Mouse (Mus musculus): ENCODE data around the gene Wapl. TPM values are rescaled to one million over a fixed set of nuclear protein-coding genes. Genes with fewer than 3 reads are reported as not detected.

Wapl gene
- polyA plus RNA-seq, 1 experiment from 2014 or later = 16.8 TPM

GRCm38 (mm10) chr14:34680815-34681214 lies 7.1 kb downstream of the Wapl start:
- Histone ChIP-seq H3K4me1 (replicated peaks; ENCODE audit: control insufficient read depth, insufficient read depth, low read length) (no peaks in the 10 kb centered on the region; the same call in 1 of the 2 replicates), H3K9me3 (ENCODE audit: control insufficient read depth, low read length) (no peaks in the 10 kb centered on the region), H3K4me3 (replicated peaks; ENCODE audit: low read length) (no peak overlapping the region), H3K27ac (no peak overlapping the region), H3K9ac (no peak overlapping the region), H3K36me3 (replicated peaks; ENCODE audit: control insufficient read depth, insufficient read depth) (peaks cover 12% of the 10 kb centered on the region), H3K27me3 (ENCODE audit: control insufficient read depth, insufficient read depth, low read length) (no peaks in the 10 kb centered on the region), H3K4me2 (replicated peaks) (no peak overlapping the region)
- DNase-seq (ENCODE audit: low spot score) (no peak), ATAC-seq (ENCODE audit: low FRiP score) (no peak)
- WGBS = 66% methylated on average over 2 of the region's 2 CpGs

DNA sequence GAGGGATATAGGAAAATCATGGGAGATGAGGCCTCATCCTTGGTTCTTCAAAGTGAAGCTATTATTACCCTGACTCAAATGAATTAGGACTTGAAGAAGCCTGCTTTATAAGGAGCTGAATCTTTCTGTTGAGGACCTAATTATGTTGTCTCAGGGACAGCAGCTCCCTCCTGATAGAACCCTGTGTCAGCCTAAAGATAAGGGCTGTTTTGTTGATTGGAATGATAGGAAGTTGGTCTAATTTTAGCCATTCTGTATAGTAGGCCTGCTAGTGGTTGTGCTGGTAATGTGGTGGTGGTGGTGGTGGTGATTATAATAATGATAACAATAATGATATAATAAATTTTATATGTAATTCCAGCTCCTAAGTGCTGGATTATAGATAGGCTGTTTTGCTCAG lies 11.3 kb downstream of the Wapl start:
- H3K4me2 ChIP-seq (replicated peaks) = no peak overlapping the region
- H3K4me3 ChIP-seq (replicated peaks; ENCODE audit: low read length) = no peak overlapping the region
- H3K27ac ChIP-seq = no peak overlapping the region
- peaks cover 7% of the 10 kb centered on the region; the same call in 1 of the 2 replicates for H3K36me3 ChIP-seq (replicated peaks; ENCODE audit: control insufficient read depth, insufficient read depth)
- DNase-seq (ENCODE audit: low spot score) = no peak
- no peak for ATAC-seq (ENCODE audit: low FRiP score)
- H3K4me1 ChIP-seq (replicated peaks; ENCODE audit: control insufficient read depth, insufficient read depth, low read length) = no peaks in the 10 kb centered on the region
- H3K27me3 ChIP-seq (ENCODE audit: control insufficient read depth, insufficient read depth, low read length) = no peaks in the 10 kb centered on the region
- H3K9ac ChIP-seq = no peak overlapping the region
- H3K9me3 ChIP-seq (ENCODE audit: control insufficient read depth, low read length) = no peaks in the 10 kb centered on the region

- H3K36me3 ChIP-seq (replicated peaks; ENCODE audit: control insufficient read depth, insufficient read depth) = peaks cover 41% of the 10 kb centered on the region
- H3K4me2 ChIP-seq (replicated peaks) = no peak overlapping the region
- H3K9ac ChIP-seq = no peak overlapping the region
- no peak for ATAC-seq (ENCODE audit: low FRiP score)
- no peak for DNase-seq (ENCODE audit: low spot score)
- WGBS = 96% methylated on average over 4 of the region's 4 CpGs
- H3K27ac ChIP-seq = no peak overlapping the region
- no peaks in the 10 kb centered on the region for H3K4me1 ChIP-seq (replicated peaks; ENCODE audit: control insufficient read depth, insufficient read depth, low read length)
- no peaks in the 10 kb centered on the region for H3K9me3 ChIP-seq (ENCODE audit: control insufficient read depth, low read length)
- H3K4me3 ChIP-seq (replicated peaks; ENCODE audit: low read length) = no peak overlapping the region
- H3K27me3 ChIP-seq (ENCODE audit: control insufficient read depth, insufficient read depth, low read length) = no peaks in the 10 kb centered on the region
Measured at GRCm38 (mm10) chr14:34693970-34694369, 20.2 kb downstream of the Wapl start.

DNA sequence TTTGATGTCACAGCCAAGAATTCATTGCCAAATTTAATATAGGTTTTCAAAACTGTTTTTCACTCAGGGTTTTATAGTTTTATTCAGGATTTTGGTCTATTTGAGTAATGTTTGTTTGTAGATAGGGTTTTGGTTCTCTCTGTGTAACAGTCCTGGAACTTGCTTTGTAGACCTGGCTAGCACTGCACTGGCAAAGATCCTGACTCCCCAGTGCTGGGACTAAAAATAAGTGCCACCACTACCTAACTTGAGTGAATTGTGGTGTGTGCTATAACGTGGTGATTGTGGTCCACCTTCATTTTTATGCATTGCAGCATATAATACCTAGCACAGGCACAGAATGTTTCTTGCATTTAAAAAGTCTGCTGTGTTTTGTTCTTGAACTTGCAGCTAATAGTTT lies 23.6 kb downstream of the Wapl start:
- no peak overlapping the region for H3K27ac ChIP-seq
- no peak overlapping the region for H3K9ac ChIP-seq
- H3K27me3 ChIP-seq (ENCODE audit: control insufficient read depth, insufficient read depth, low read length) = no peaks in the 10 kb centered on the region
- no peak overlapping the region for H3K4me3 ChIP-seq (replicated peaks; ENCODE audit: low read length)
- no peak for DNase-seq (ENCODE audit: low spot score)
- WGBS = 86% methylated on average over 1 of the region's 1 CpGs
- H3K36me3 ChIP-seq (replicated peaks; ENCODE audit: control insufficient read depth, insufficient read depth) = peaks cover 32% of the 10 kb centered on the region
- H3K4me2 ChIP-seq (replicated peaks) = no peak overlapping the region
- no peaks in the 10 kb centered on the region for H3K9me3 ChIP-seq (ENCODE audit: control insufficient read depth, low read length)
- no peaks in the 10 kb centered on the region for H3K4me1 ChIP-seq (replicated peaks; ENCODE audit: control insufficient read depth, insufficient read depth, low read length)
- ATAC-seq (ENCODE audit: low FRiP score) = no peak

DNA sequence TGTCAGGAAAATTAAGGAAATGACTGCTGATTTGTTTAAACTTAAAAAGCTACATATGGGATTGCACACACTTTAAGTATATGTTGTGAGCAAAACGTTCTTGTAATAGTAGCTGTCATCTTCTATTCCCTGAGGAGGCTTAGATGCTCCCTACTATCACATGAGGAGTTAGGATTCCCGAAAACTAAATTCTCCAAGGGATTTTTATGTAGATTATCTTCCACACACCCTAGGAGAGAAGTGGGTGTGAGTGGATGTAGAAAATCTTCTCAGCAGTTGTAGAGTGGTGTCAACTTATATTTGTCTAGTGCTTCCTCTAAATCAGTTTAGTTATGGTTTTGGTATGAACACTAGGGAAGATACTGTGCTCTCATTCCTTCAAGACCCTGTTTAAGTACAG lies 36.5 kb downstream of the Wapl start:
- H3K9me3 ChIP-seq (ENCODE audit: control insufficient read depth, low read length) = no peaks in the 10 kb centered on the region
- H3K27me3 ChIP-seq (ENCODE audit: control insufficient read depth, insufficient read depth, low read length) = no peaks in the 10 kb centered on the region
- no peak overlapping the region for H3K27ac ChIP-seq
- no peak overlapping the region for H3K9ac ChIP-seq
- H3K36me3 ChIP-seq (replicated peaks; ENCODE audit: control insufficient read depth, insufficient read depth) = peaks cover 5% of the 10 kb centered on the region
- H3K4me3 ChIP-seq (replicated peaks; ENCODE audit: low read length) = no peak overlapping the region
- H3K4me1 ChIP-seq (replicated peaks; ENCODE audit: control insufficient read depth, insufficient read depth, low read length) = no peaks in the 10 kb centered on the region
- H3K4me2 ChIP-seq (replicated peaks) = no peak overlapping the region
- 94% methylated on average over 2 of the region's 2 CpGs for WGBS
- ATAC-seq (ENCODE audit: low FRiP score) (no peak), DNase-seq (ENCODE audit: low spot score) (no peak)

DNA sequence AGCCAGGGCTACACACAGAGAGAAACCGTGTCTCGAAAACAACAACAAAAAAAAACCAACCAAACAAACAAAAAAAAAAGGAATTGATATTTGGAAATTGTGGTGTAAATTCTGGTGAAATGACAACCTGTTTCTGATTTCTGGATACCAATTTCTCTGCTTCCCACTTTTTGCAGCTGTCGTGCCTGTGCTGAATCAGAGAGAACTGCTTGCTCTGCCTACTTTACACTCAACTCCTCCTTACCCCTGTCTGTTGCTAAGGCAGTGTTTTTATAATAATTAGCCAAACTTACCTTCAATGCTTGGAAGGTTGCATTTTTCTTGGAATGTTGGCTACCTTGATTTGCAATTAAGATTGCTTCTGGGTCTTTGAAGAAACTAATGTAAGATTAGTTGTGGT lies 38.3 kb downstream of the Wapl start:
- 88% methylated on average over 3 of the region's 3 CpGs for WGBS
- DNase-seq (ENCODE audit: low spot score) (no peak), ATAC-seq (ENCODE audit: low FRiP score) (no peak)
- peaks cover 5% of the 10 kb centered on the region for H3K36me3 ChIP-seq (replicated peaks; ENCODE audit: control insufficient read depth, insufficient read depth)
- H3K9ac ChIP-seq = no peak overlapping the region
- H3K27me3 ChIP-seq (ENCODE audit: control insufficient read depth, insufficient read depth, low read length) = no peaks in the 10 kb centered on the region
- H3K4me3 ChIP-seq (replicated peaks; ENCODE audit: low read length) = no peak overlapping the region
- H3K9me3 ChIP-seq (ENCODE audit: control insufficient read depth, low read length) = no peaks in the 10 kb centered on the region
- no peak overlapping the region for H3K4me2 ChIP-seq (replicated peaks)
- no peak overlapping the region for H3K27ac ChIP-seq
- no peaks in the 10 kb centered on the region for H3K4me1 ChIP-seq (replicated peaks; ENCODE audit: control insufficient read depth, insufficient read depth, low read length)

GRCm38 (mm10) chr14:34712857-34713256 lies 39.1 kb downstream of the Wapl start:
- WGBS = 81% methylated on average over 3 of the region's 3 CpGs
- H3K9ac ChIP-seq = no peak overlapping the region
- H3K4me1 ChIP-seq (replicated peaks; ENCODE audit: control insufficient read depth, insufficient read depth, low read length) = no peaks in the 10 kb centered on the region
- H3K4me2 ChIP-seq (replicated peaks) = no peak overlapping the region
- DNase-seq (ENCODE audit: low spot score) (no peak), ATAC-seq (ENCODE audit: low FRiP score) (no peak)
- H3K27me3 ChIP-seq (ENCODE audit: control insufficient read depth, insufficient read depth, low read length) = no peaks in the 10 kb centered on the region
- no peak overlapping the region for H3K27ac ChIP-seq
- H3K4me3 ChIP-seq (replicated peaks; ENCODE audit: low read length) = no peak overlapping the region
- H3K9me3 ChIP-seq (ENCODE audit: control insufficient read depth, low read length) = no peaks in the 10 kb centered on the region
- H3K36me3 ChIP-seq (replicated peaks; ENCODE audit: control insufficient read depth, insufficient read depth) = peaks cover 5% of the 10 kb centered on the region

DNA sequence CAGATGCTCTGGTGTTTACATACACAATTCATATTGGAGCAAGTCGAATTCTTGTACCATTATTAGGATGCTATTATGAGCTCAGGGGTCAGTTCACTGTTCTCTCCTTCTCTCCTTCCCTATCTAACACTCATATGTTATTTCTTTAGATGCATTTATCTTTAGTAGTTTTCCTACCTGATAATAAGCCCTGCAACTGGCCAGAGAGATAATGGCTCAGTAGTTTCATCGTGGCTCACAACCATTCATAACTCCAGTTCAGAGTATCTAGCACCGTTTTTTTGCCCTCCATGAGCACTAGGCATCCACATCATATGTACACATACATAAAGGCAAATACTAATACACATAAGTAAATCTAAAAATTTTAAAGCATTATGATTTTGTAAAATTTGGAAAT lies 44.4 kb downstream of the Wapl start:
- Histone ChIP-seq H3K27me3 (ENCODE audit: control insufficient read depth, insufficient read depth, low read length) (no peaks in the 10 kb centered on the region), H3K9me3 (ENCODE audit: control insufficient read depth, low read length) (no peaks in the 10 kb centered on the region), H3K4me2 (replicated peaks) (no peak overlapping the region), H3K27ac (no peak overlapping the region), H3K36me3 (replicated peaks; ENCODE audit: control insufficient read depth, insufficient read depth) (peaks cover 5% of the 10 kb centered on the region), H3K4me3 (replicated peaks; ENCODE audit: low read length) (no peak overlapping the region), H3K4me1 (replicated peaks; ENCODE audit: control insufficient read depth, insufficient read depth, low read length) (no peaks in the 10 kb centered on the region), H3K9ac (no peak overlapping the region)
- ATAC-seq (ENCODE audit: low FRiP score) (no peak), DNase-seq (ENCODE audit: low spot score) (no peak)
- WGBS = 97% methylated on average over 3 of the region's 3 CpGs

DNA sequence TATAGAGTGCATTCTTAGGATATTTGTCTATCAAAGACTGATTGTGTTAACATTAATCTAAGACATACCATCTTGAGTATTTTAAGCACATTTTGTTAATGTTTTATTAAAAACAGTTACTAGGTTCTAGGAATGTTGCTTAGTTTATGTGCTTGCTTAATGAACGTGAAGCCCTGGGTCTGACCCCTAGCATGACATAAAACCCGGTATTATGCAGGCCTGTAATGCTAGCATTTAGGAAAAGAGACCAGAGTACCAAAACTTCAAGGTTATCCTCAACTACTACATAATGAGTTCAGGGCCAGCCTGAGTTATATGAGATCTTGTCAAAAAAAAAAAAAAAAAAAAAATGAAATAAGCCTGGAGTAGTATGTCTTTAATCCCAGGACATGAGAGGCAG lies 54.0 kb downstream of the Wapl start:
- H3K36me3 ChIP-seq (replicated peaks; ENCODE audit: control insufficient read depth, insufficient read depth) = peaks cover 44% of the 10 kb centered on the region
- 92% methylated on average over 2 of the region's 2 CpGs for WGBS
- H3K9me3 ChIP-seq (ENCODE audit: control insufficient read depth, low read length) = no peaks in the 10 kb centered on the region
- no peak for ATAC-seq (ENCODE audit: low FRiP score)
- H3K4me2 ChIP-seq (replicated peaks) = no peak overlapping the region
- H3K27ac ChIP-seq = no peak overlapping the region
- no peak overlapping the region for H3K9ac ChIP-seq
- H3K4me3 ChIP-seq (replicated peaks; ENCODE audit: low read length) = no peak overlapping the region
- no peaks in the 10 kb centered on the region for H3K27me3 ChIP-seq (ENCODE audit: control insufficient read depth, insufficient read depth, low read length)
- H3K4me1 ChIP-seq (replicated peaks; ENCODE audit: control insufficient read depth, insufficient read depth, low read length) = no peaks in the 10 kb centered on the region
- no peak for DNase-seq (ENCODE audit: low spot score)

GRCm38 (mm10) chr14:34735405-34735804 lies 61.7 kb downstream of the Wapl start:
- H3K36me3 ChIP-seq (replicated peaks; ENCODE audit: control insufficient read depth, insufficient read depth) = peaks cover 36% of the 10 kb centered on the region
- no peaks in the 10 kb centered on the region for H3K27me3 ChIP-seq (ENCODE audit: control insufficient read depth, insufficient read depth, low read length)
- no peak overlapping the region for H3K9ac ChIP-seq
- no peak overlapping the region for H3K4me2 ChIP-seq (replicated peaks)
- no peak for ATAC-seq (ENCODE audit: low FRiP score)
- H3K4me1 ChIP-seq (replicated peaks; ENCODE audit: control insufficient read depth, insufficient read depth, low read length) = no peaks in the 10 kb centered on the region
- H3K9me3 ChIP-seq (ENCODE audit: control insufficient read depth, low read length) = no peaks in the 10 kb centered on the region
- no peak for DNase-seq (ENCODE audit: low spot score)
- 94% methylated on average over 5 of the region's 5 CpGs for WGBS
- no peak overlapping the region for H3K4me3 ChIP-seq (replicated peaks; ENCODE audit: low read length)
- H3K27ac ChIP-seq = no peak overlapping the region
